Mouse (Mus musculus) kidney, postnatal 0 days (tissue): Measurements from ENCODE around the gene Efcab3. TPM values are rescaled to one million over a fixed set of nuclear protein-coding genes. Genes with fewer than 3 reads are reported as not detected.
"Not testable (repeated sequence)": the region's sequence is repeated elsewhere in the genome, so short reads cannot be mapped to it uniquely, and the experiment has no call there.

Source experiments
- ATAC-seq: fragments of 200-750 bp; cut with Nextera tagmentation; replicated peaks from 2 replicates; pipeline ENCODE4 v1.8.0; 2017; ENCODE audit warnings: low read depth, moderate number of reproducible peaks, moderate TSS enrichment, moderate library complexity; ENCODE audit not compliant: low FRiP score
- DNase-seq: peaks from one replicate; pipeline ENCODE4 v3.0.0-alpha.2; 2016; ENCODE audit warnings: low spot score
- H3K27ac ChIP-seq: fragments of 300-500 bp; sonication (generic); 2 replicates; pipeline ENCODE4 v1.5.1; 2014; ENCODE audit warnings: mild to moderate bottlenecking
- H3K27me3 ChIP-seq: fragments of 300-500 bp; sonication (generic); 2 replicates; pipeline ENCODE4 v1.6.1; 2014; ENCODE audit warnings: low read length, mixed read lengths; ENCODE audit not compliant: insufficient read depth
- H3K36me3 ChIP-seq: fragments of 300-500 bp; sonication (generic); 2 replicates; pipeline ENCODE4 v1.6.1; 2014; ENCODE audit warnings: low read length, mixed read lengths; ENCODE audit not compliant: insufficient read depth
- H3K4me1 ChIP-seq: fragments of 300-500 bp; sonication (generic); replicated peaks from 2 replicates; pipeline ENCODE4 v1.6.1; 2014; ENCODE audit warnings: antibody characterized with exemption, low read length, mixed read lengths; ENCODE audit not compliant: insufficient read depth
- H3K4me2 ChIP-seq: fragments of 300-500 bp; sonication (generic); 2 replicates; pipeline ENCODE4 v1.6.1; 2014; ENCODE audit warnings: mild to moderate bottlenecking, low read length, moderate library complexity, mixed read lengths
- H3K4me3 ChIP-seq: fragments of 300-500 bp; sonication (generic); replicated peaks from 2 replicates; pipeline ENCODE4 v1.5.1; 2014; ENCODE audit warnings: low read depth, low read length
- H3K9ac ChIP-seq: fragments of 300-500 bp; sonication (generic); 2 replicates; pipeline ENCODE4 v1.6.1; 2014; ENCODE audit warnings: low read depth, low read length
- H3K9me3 ChIP-seq: fragments of 300-500 bp; sonication (generic); replicated peaks from 2 replicates; pipeline ENCODE4 v1.6.1; 2016; ENCODE audit warnings: low read length, inconsistent platforms, mixed read lengths
- CTCF ChIP-seq: IDR thresholded peaks from 2 replicates; pipeline ENCODE4 v1.5.1; 2016; ENCODE audit warnings: antibody characterized with exemption, low read depth, mild to moderate bottlenecking, moderate library complexity
- WGBS: fragments of 180-500 bp; shearing (Covaris S2); extraction: QIAGEN DNeasy Blood & Tissue Kit; methylation state at CpG from one replicate; pipeline ENCODE4 v1.1.7; 2014; 5-methylcytosine and 5-hydroxymethylcytosine counted together
- polyA plus RNA-seq: library from polyadenylated mRNA; unstranded; fragments of >200 nt; fragmentation: Nextera tagmentation; extraction: Ambion mirVana; gene quantifications from 2 replicates; pipeline ENCODE4 v1.2.1, GENCODE M21; 2015

Gene Efcab3
- polyA plus RNA-seq, 1 experiment from 2014 or later: not detected

DNA sequence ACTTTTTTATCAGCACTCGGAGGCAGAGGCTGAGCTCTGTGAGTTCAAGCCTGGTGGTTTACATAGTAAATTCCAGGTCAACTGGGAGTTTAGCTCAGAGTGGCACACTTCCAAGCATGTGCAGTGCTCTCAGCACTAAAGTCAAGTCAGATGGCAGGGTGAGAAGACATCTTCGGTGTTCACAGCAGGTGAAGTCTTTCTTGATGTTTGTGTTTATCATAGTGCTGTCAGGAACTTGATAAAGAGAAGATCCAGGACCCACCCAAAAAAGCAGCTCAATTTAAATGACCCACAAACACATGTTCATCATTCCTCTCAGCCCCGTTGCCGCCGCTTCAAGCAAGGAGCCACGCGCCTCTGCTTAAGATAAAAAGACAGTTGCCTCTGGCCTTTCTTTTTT is 72.3 kb downstream of the Efcab3 start:
- Histone ChIP-seq H3K36me3 (peaks cover 60% of the 10 kb centered on the region; the same call in 1 of the 2 replicates), H3K27ac (no peak overlapping the region), H3K9ac (no peak overlapping the region), H3K4me2 (no peak overlapping the region), H3K4me1 (no peaks in the 10 kb centered on the region), H3K9me3 (no peaks in the 10 kb centered on the region), H3K4me3 (no peak overlapping the region), H3K27me3 (no peaks in the 10 kb centered on the region)
- ATAC-seq (no peak), DNase-seq (no peak)
- WGBS: 90% methylated on average over 7 of the region's 7 CpGs
- TF ChIP-seq CTCF: no peak

DNA sequence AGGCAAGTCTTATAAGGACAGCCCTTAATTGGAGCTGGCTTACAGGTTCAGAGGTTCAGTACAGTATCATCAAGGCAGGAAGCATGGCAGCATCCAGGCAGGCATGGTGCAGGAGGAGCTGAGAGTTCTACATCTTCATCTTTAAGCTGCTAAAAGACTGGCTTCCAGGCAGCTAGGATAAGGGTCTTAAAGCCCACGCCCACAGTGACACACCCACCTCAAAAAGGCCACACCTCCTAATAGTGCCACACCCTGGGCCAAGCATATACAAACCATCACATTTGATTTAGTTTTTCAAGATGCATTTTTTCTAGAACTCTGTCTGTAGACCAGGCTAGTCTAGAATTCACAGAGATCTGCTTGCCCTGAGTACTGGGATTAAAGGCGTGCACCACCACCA is 73.9 kb downstream of the Efcab3 start:
- ATAC-seq, H3K4me3 ChIP-seq, H3K27me3 ChIP-seq, DNase-seq, H3K27ac ChIP-seq, H3K4me1 ChIP-seq, H3K9me3 ChIP-seq, H3K9ac ChIP-seq, H3K4me2 ChIP-seq: not testable (repeated sequence)
- peaks cover 64% of the 10 kb centered on the region; the same call in 1 of the 2 replicates for H3K36me3 ChIP-seq
- WGBS: 89% methylated on average over 2 of the region's 2 CpGs

DNA sequence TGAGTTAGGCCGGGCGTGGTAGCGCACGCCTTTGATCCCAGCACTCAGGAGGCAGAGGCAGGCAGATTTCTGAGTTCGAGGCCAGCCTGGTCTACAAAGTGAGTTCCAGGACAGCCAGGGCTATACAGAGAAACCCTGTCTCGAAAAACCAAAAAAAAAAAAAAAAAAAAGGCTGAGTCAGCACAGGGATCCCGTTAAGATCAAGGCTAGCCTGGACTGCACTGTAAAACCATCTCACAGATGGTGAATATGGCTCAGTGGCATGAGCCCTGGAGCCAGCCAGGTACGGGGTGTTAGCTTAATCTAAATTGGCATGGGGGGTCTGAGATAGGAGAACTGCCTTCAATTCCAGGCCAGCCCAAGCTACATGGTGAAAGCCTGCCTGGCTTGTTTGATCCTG is 77.1 kb downstream of the Efcab3 start:
- peaks cover 42% of the 10 kb centered on the region; the same call in 1 of the 2 replicates for H3K36me3 ChIP-seq

DNA sequence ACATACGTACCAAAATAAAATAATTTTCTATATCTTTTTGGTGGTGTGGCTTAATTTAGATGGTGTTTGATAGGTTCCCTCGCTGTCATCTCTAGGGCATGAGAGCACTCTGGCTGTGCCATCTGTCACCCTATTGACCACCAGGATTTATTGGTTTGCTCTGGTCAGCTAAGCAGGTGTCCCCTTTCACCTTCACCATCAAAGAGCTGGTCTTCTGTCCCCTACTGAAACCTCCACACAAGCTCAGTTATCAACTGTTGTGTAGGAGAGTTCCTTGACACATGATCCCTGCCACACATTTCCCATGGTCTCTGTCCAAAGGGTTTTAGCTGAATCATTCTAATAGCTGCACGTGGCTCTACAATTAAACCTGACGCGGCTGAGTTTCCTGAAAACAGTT is 77.7 kb downstream of the Efcab3 start:
- peaks cover 38% of the 10 kb centered on the region; the same call in 1 of the 2 replicates for H3K36me3 ChIP-seq
- 60% methylated on average over 5 of the region's 5 CpGs for WGBS
- ATAC-seq: 0 out of 2 replicates have a peak, but pooled peaks have one; percentile 29

More for the DNA sequence above, 77.1 kb downstream of the Efcab3 start:
- H3K4me1 ChIP-seq, H3K27me3 ChIP-seq, H3K4me3 ChIP-seq, H3K9me3 ChIP-seq, DNase-seq, H3K9ac ChIP-seq, H3K4me2 ChIP-seq, ATAC-seq, H3K27ac ChIP-seq: not testable (repeated sequence)
- 91% methylated on average over 7 of the region's 8 CpGs for WGBS

GRCm38 (mm10) chr11:105143564-105143963 is 80.2 kb downstream of the Efcab3 start:
- H3K9me3 ChIP-seq: no peaks in the 10 kb centered on the region
- TF ChIP-seq CTCF: no peak
- H3K4me2 ChIP-seq: no peak overlapping the region
- H3K4me3 ChIP-seq: no peak overlapping the region
- no peak for DNase-seq
- H3K9ac ChIP-seq: no peak overlapping the region
- H3K27ac ChIP-seq: no peak overlapping the region
- ATAC-seq: no peak
- no peaks in the 10 kb centered on the region for H3K4me1 ChIP-seq
- H3K36me3 ChIP-seq: peaks cover 19% of the 10 kb centered on the region; the same call in 1 of the 2 replicates
- no peaks in the 10 kb centered on the region for H3K27me3 ChIP-seq

More for the DNA sequence above, 77.7 kb downstream of the Efcab3 start:
- H3K4me2 ChIP-seq: no peak overlapping the region
- no peak overlapping the region for H3K9ac ChIP-seq
- H3K27ac ChIP-seq: no peak overlapping the region
- TF ChIP-seq CTCF: no peak
- peak; percentile 59 for DNase-seq
- H3K4me3 ChIP-seq: no peak overlapping the region
- no peaks in the 10 kb centered on the region for H3K9me3 ChIP-seq
- H3K27me3 ChIP-seq: no peaks in the 10 kb centered on the region
- H3K4me1 ChIP-seq: no peaks in the 10 kb centered on the region

DNA sequence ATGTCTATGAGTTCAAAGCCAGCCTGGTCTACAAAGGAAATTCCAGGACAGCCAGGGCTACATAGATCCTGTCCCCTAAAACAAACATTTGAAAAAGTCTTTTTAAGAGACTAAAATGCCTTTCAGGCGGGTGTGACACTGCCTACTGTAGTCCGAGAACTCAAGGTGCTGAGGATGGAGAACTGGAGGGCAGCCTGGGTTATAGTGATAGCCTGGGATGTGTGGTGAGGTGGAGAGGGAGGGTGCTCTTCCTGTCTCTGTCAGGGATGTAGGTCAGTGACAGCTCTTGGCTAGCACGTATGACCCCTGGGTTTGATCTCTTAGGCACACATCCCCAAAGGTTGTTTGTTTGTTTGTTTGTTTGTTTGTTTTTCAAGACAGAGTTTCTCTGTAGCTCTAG is 80.7 kb downstream of the Efcab3 start:
- no peak for DNase-seq
- Histone ChIP-seq H3K27me3 (no peaks in the 10 kb centered on the region), H3K36me3 (peaks cover 15% of the 10 kb centered on the region; the same call in 1 of the 2 replicates), H3K27ac (no peak overlapping the region), H3K4me2 (no peak overlapping the region), H3K9ac (no peak overlapping the region), H3K9me3 (no peaks in the 10 kb centered on the region), H3K4me1 (no peaks in the 10 kb centered on the region), H3K4me3 (no peak overlapping the region)
- no peak for TF ChIP-seq CTCF
- ATAC-seq: no peak
- 87% methylated on average over 3 of the region's 3 CpGs for WGBS

- no peak overlapping the region for H3K9ac ChIP-seq
- H3K4me1 ChIP-seq: no peaks in the 10 kb centered on the region
- 58% methylated on average over 11 of the region's 11 CpGs for WGBS
- ATAC-seq (no peak), DNase-seq (peak; percentile 41)
- H3K27me3 ChIP-seq: no peaks in the 10 kb centered on the region
- no peaks in the 10 kb centered on the region for H3K9me3 ChIP-seq
- H3K36me3 ChIP-seq: peaks cover 9% of the 10 kb centered on the region; the same call in 1 of the 2 replicates
- TF ChIP-seq CTCF: peak; percentile 31
- H3K4me2 ChIP-seq: no peak overlapping the region
- no peak overlapping the region for H3K27ac ChIP-seq
- no peak overlapping the region for H3K4me3 ChIP-seq
Observed at GRCm38 (mm10) chr11:105144508-105145210, 81.3 kb downstream of the Efcab3 start.
